Mouse (Mus musculus) heart, embryonic 12.5 days (tissue): ENCODE measurements around the gene Gm10320. TPM values are rescaled to one million over a fixed set of nuclear protein-coding genes. Genes with fewer than 3 reads are reported as not detected.

Experiments used
- ATAC-seq: fragments of 200-750 bp; cut with Nextera tagmentation; 2 replicates; pipeline ENCODE4 v1.8.0; 2017; ENCODE audit warnings: moderate TSS enrichment, moderate library complexity; ENCODE audit not compliant: insufficient number of reproducible peaks, low FRiP score
- H3K27ac ChIP-seq: fragments of 300-500 bp; sonication (generic); 2 replicates; pipeline ENCODE4 v1.5.1; 2016; ENCODE audit warnings: mild to moderate bottlenecking, moderate library complexity; ENCODE audit not compliant: poor library complexity, severe bottlenecking
- H3K27me3 ChIP-seq: fragments of 300-500 bp; sonication (generic); replicated peaks from 2 replicates; pipeline ENCODE4 v1.6.1; 2016; ENCODE audit warnings: mild to moderate bottlenecking, moderate library complexity
- H3K36me3 ChIP-seq: fragments of 300-500 bp; sonication (generic); 2 replicates; pipeline ENCODE4 v1.6.1; 2016; ENCODE audit warnings: mild to moderate bottlenecking, moderate library complexity
- H3K4me1 ChIP-seq: fragments of 300-500 bp; sonication (generic); replicated peaks from 2 replicates; pipeline ENCODE4 v1.6.1; 2016; ENCODE audit warnings: mild to moderate bottlenecking
- H3K4me2 ChIP-seq: fragments of 300-500 bp; sonication (generic); 2 replicates; pipeline ENCODE4 v1.6.1; 2016; ENCODE audit warnings: mild to moderate bottlenecking, moderate library complexity
- H3K4me3 ChIP-seq: fragments of 300-500 bp; sonication (generic); 2 replicates; pipeline ENCODE4 v1.5.1; 2016; ENCODE audit warnings: mild to moderate bottlenecking
- H3K9ac ChIP-seq: fragments of 300-500 bp; sonication (generic); 2 replicates; pipeline ENCODE4 v1.6.1; 2016; ENCODE audit warnings: mild to moderate bottlenecking, moderate library complexity
- H3K9me3 ChIP-seq: fragments of 300-500 bp; sonication (generic); replicated peaks from 2 replicates; pipeline ENCODE4 v1.6.1; 2016; ENCODE audit warnings: mild to moderate bottlenecking, moderate library complexity
- WGBS: fragments of 180-500 bp; shearing (Covaris S2); methylation state at CpG from one replicate; pipeline ENCODE4 v1.1.7; 2016; 5-methylcytosine and 5-hydroxymethylcytosine counted together
- polyA plus RNA-seq: library from polyadenylated mRNA; unstranded; fragments of >200 nt; fragmentation: Nextera tagmentation; extraction: Ambion mirVana; gene quantifications from 2 replicates; pipeline ENCODE4 v1.2.1, GENCODE M21; 2016

Gm10320 gene
- polyA plus RNA-seq, 1 experiment from 2014 or later = 0.82 TPM

- Histone ChIP-seq H3K4me2 (no peak overlapping the region), H3K9ac (no peak overlapping the region), H3K27me3 (peaks cover 84% of the 10 kb centered on the region), H3K4me3 (no peak overlapping the region), H3K9me3 (no peaks in the 10 kb centered on the region), H3K4me1 (peaks cover 29% of the 10 kb centered on the region), H3K36me3 (no peaks in the 10 kb centered on the region), H3K27ac (no peak overlapping the region)
- WGBS = 2% methylated on average over 8 of the region's 8 CpGs
- no peak for ATAC-seq
These were observed 11.8 kb upstream of the Gm10320 start for GRCm38 (mm10) chr13:98503601-98504000.

GRCm38 (mm10) chr13:98502813-98503341 lies 11.1 kb upstream of the Gm10320 start:
- no peaks in the 10 kb centered on the region for H3K9me3 ChIP-seq
- WGBS = under 1% methylated on average over 27 of the region's 27 CpGs
- H3K27ac ChIP-seq = no peak overlapping the region
- peaks cover 29% of the 10 kb centered on the region for H3K4me1 ChIP-seq
- ATAC-seq = no peak
- no peaks in the 10 kb centered on the region for H3K36me3 ChIP-seq
- H3K4me3 ChIP-seq = peak overlapping the region; percentile 32
- H3K9ac ChIP-seq = no peak overlapping the region
- peak overlapping the region; percentile 55 for H3K4me2 ChIP-seq
- peaks cover 88% of the 10 kb centered on the region for H3K27me3 ChIP-seq

- H3K27ac ChIP-seq = no peak overlapping the region
- no peak for ATAC-seq
- 2% methylated on average over 16 of the region's 16 CpGs for WGBS
- no peaks in the 10 kb centered on the region for H3K9me3 ChIP-seq
- no peak overlapping the region for H3K9ac ChIP-seq
- H3K27me3 ChIP-seq = peaks cover 88% of the 10 kb centered on the region
- no peaks in the 10 kb centered on the region for H3K36me3 ChIP-seq
- H3K4me1 ChIP-seq = peaks cover 29% of the 10 kb centered on the region
- peak overlapping the region; percentile 32 for H3K4me3 ChIP-seq
- H3K4me2 ChIP-seq = peak overlapping the region; percentile 55
These were observed 10.5 kb upstream of the Gm10320 start for GRCm38 (mm10) chr13:98502236-98502812.

- H3K27ac ChIP-seq = no peak overlapping the region
- ATAC-seq = no peak
- no peaks in the 10 kb centered on the region for H3K36me3 ChIP-seq
- WGBS = 3% methylated on average over 6 of the region's 6 CpGs
- H3K4me1 ChIP-seq = peaks cover 29% of the 10 kb centered on the region
- H3K4me2 ChIP-seq = no peak overlapping the region
- H3K9ac ChIP-seq = no peak overlapping the region
- H3K9me3 ChIP-seq = no peaks in the 10 kb centered on the region
- no peak overlapping the region for H3K4me3 ChIP-seq
- H3K27me3 ChIP-seq = peaks cover 87% of the 10 kb centered on the region
These were observed 9.5 kb upstream of the Gm10320 start for GRCm38 (mm10) chr13:98501321-98501720.

- Histone ChIP-seq H3K4me2 (no peak overlapping the region), H3K9me3 (no peaks in the 10 kb centered on the region), H3K27ac (no peak overlapping the region), H3K4me1 (peaks cover 29% of the 10 kb centered on the region), H3K9ac (no peak overlapping the region), H3K27me3 (peaks cover 80% of the 10 kb centered on the region), H3K4me3 (no peak overlapping the region), H3K36me3 (no peaks in the 10 kb centered on the region)
- WGBS = 21% methylated on average over 13 of the region's 13 CpGs
- ATAC-seq = no peak
These were observed 8.8 kb upstream of the Gm10320 start for GRCm38 (mm10) chr13:98500471-98501125.

- no peak overlapping the region for H3K9ac ChIP-seq
- H3K27me3 ChIP-seq = peaks cover 70% of the 10 kb centered on the region
- no peak overlapping the region for H3K4me3 ChIP-seq
- peaks cover 12% of the 10 kb centered on the region for H3K4me1 ChIP-seq
- H3K27ac ChIP-seq = no peak overlapping the region
- no peaks in the 10 kb centered on the region for H3K36me3 ChIP-seq
- H3K9me3 ChIP-seq = no peaks in the 10 kb centered on the region
- ATAC-seq = no peak
- 60% methylated on average over 5 of the region's 5 CpGs for WGBS
- H3K4me2 ChIP-seq = no peak overlapping the region
These were observed 6.8 kb upstream of the Gm10320 start for GRCm38 (mm10) chr13:98498561-98498960.

GRCm38 (mm10) chr13:98498080-98498479 lies 6.3 kb upstream of the Gm10320 start:
- 67% methylated on average over 11 of the region's 11 CpGs for WGBS
- Histone ChIP-seq H3K9ac (no peak overlapping the region), H3K27me3 (peaks cover 70% of the 10 kb centered on the region), H3K4me3 (no peak overlapping the region), H3K9me3 (no peaks in the 10 kb centered on the region), H3K4me2 (no peak overlapping the region), H3K36me3 (no peaks in the 10 kb centered on the region), H3K4me1 (peaks cover 11% of the 10 kb centered on the region), H3K27ac (no peak overlapping the region)
- no peak for ATAC-seq

- Histone ChIP-seq H3K27me3 (peaks cover 64% of the 10 kb centered on the region), H3K27ac (no peak overlapping the region), H3K9me3 (no peaks in the 10 kb centered on the region), H3K36me3 (no peaks in the 10 kb centered on the region), H3K4me1 (0 out of 2 replicates have a peak, but pooled peaks cover 3% of the 10 kb centered on the region), H3K4me3 (no peak overlapping the region), H3K4me2 (no peak overlapping the region), H3K9ac (no peak overlapping the region)
- whole genome bisulfite sequencing = 43% methylated on average over 16 of the region's 16 CpGs
- no peak for ATAC-seq
These were observed 5.4 kb upstream of the Gm10320 start for GRCm38 (mm10) chr13:98496917-98497870.

- no peak overlapping the region for H3K27ac ChIP-seq
- H3K36me3 ChIP-seq = no peaks in the 10 kb centered on the region
- WGBS = 69% methylated on average over 7 of the region's 8 CpGs
- ATAC-seq = no peak
- no peak overlapping the region for H3K4me2 ChIP-seq
- peaks cover 38% of the 10 kb centered on the region for H3K27me3 ChIP-seq
- no peak overlapping the region for H3K9ac ChIP-seq
- H3K4me3 ChIP-seq = no peak overlapping the region
- no peaks in the 10 kb centered on the region for H3K9me3 ChIP-seq
- no peaks in the 10 kb centered on the region for H3K4me1 ChIP-seq
These were observed 2.8 kb upstream of the Gm10320 start for GRCm38 (mm10) chr13:98494492-98495064.

GRCm38 (mm10) chr13:98492569-98493255 lies 911 bp upstream of the Gm10320 start:
- H3K36me3 ChIP-seq = no peaks in the 10 kb centered on the region
- WGBS = 57% methylated on average over 9 of the region's 9 CpGs
- H3K27me3 ChIP-seq = peaks cover 19% of the 10 kb centered on the region
- no peak for ATAC-seq
- no peak overlapping the region for H3K27ac ChIP-seq
- H3K4me2 ChIP-seq = no peak overlapping the region
- H3K4me1 ChIP-seq = no peaks in the 10 kb centered on the region
- no peaks in the 10 kb centered on the region for H3K9me3 ChIP-seq
- H3K4me3 ChIP-seq = no peak overlapping the region
- no peak overlapping the region for H3K9ac ChIP-seq
